Mouse (Mus musculus) cerebellum, adult 11-12 months (tissue): ENCODE data around the gene Itgb2.

Experiments
- DNase-seq: peaks from one replicate; pipeline ENCODE4 v3.0.0; 2022

The Itgb2 gene

GRCm38 (mm10) chr10:77553285-77553684 lies 23.2 kb downstream of the Itgb2 start:
- no peak for DNase-seq

- DNase-seq, result no peak
Measured at GRCm38 (mm10) chr10:77554918-77555317, 24.9 kb downstream of the Itgb2 start.

- DNase-seq, result no peak
Measured at GRCm38 (mm10) chr10:77556631-77557030, 26.6 kb downstream of the Itgb2 start.

GRCm38 (mm10) chr10:77557641-77558040 lies 27.6 kb downstream of the Itgb2 start:
- no peak for DNase-seq

- no peak for DNase-seq
Measured at GRCm38 (mm10) chr10:77560090-77560489, 30.0 kb downstream of the Itgb2 start.

GRCm38 (mm10) chr10:77560830-77561229 lies 30.8 kb downstream of the Itgb2 start:
- no peak for DNase-seq

GRCm38 (mm10) chr10:77561508-77561907 lies 31.5 kb downstream of the Itgb2 start:
- DNase-seq, result no peak

- DNase-seq, result no peak
Measured at GRCm38 (mm10) chr10:77565005-77565404, 35.0 kb downstream of the Itgb2 start.

- DNase-seq, result peak; percentile 79
Measured at GRCm38 (mm10) chr10:77566651-77567050, 36.6 kb downstream of the Itgb2 start.

- no peak for DNase-seq
Measured at GRCm38 (mm10) chr10:77569481-77569880, 39.4 kb downstream of the Itgb2 start.

GRCm38 (mm10) chr10:77569973-77570658 lies 40.1 kb downstream of the Itgb2 start:
- no peak for DNase-seq

GRCm38 (mm10) chr10:77572225-77572624 lies 42.2 kb downstream of the Itgb2 start:
- DNase-seq, result no peak

- no peak for DNase-seq
Measured at GRCm38 (mm10) chr10:77573162-77573561, 43.1 kb downstream of the Itgb2 start.

- peak; percentile 27 for DNase-seq
Measured at GRCm38 (mm10) chr10:77580027-77580920, 50.2 kb downstream of the Itgb2 start.

GRCm38 (mm10) chr10:77581023-77581407 lies 51.0 kb downstream of the Itgb2 start:
- no peak for DNase-seq

GRCm38 (mm10) chr10:77581408-77582284 lies 51.6 kb downstream of the Itgb2 start, which contains the start of gene Pttg1ip:
Pttg1ip (plus strand) TSS chr10:77581720.
- peak; percentile 98 for DNase-seq

GRCm38 (mm10) chr10:77582285-77582618 lies 52.2 kb downstream of the Itgb2 start:
- DNase-seq, result peak; percentile 47

GRCm38 (mm10) chr10:77583795-77584422 lies 53.9 kb downstream of the Itgb2 start:
- no peak for DNase-seq

GRCm38 (mm10) chr10:77586637-77587036 lies 56.6 kb downstream of the Itgb2 start:
- no peak for DNase-seq

GRCm38 (mm10) chr10:77587091-77587775 lies 57.2 kb downstream of the Itgb2 start:
- DNase-seq, result no peak

- no peak for DNase-seq
Measured at GRCm38 (mm10) chr10:77588036-77588435, 58.0 kb downstream of the Itgb2 start.

- DNase-seq, result no peak
Measured at GRCm38 (mm10) chr10:77589117-77589516, 59.1 kb downstream of the Itgb2 start.
